Mouse (Mus musculus): Measurements from ENCODE around the gene Gm49358. TPM values are rescaled to one million over a fixed set of nuclear protein-coding genes. Genes with fewer than 3 reads are reported as not detected.

Gm49358 gene
- total and polyA plus RNA-seq, 2 experiments from 2014 or later: 4.2 TPM; not detected in 1

DNA sequence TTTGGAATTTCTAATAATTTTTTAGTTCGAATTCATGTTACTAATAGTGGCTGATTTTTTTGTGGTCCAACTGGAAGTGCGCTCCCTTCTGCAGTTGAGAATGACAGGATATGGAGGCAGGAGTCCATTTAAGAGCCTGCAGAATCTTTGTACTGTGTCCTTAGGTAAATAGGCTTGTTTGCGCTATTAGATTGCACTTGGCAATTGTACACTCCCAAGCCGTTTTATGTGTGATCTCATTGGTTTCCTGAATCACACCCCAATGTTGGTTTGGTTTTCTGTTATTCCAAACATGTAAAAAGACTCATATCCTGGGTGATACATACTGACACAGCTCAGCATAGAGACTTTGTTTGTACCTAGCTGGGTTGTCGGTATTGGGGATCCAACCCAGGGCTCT lies 19.8 kb downstream of the Gm49358 start:
- ATAC-seq (no peak), DNase-seq (ENCODE audit: low spot score) (no peak)
- Histone ChIP-seq H3K4me1 (ENCODE audit: insufficient read depth, low read length) (peaks cover 7% of the 10 kb centered on the region; the same call in 1 of the 2 replicates), H3K4me2 (ENCODE audit: low read depth, low read length) (no peak overlapping the region), H3K27ac (no peak overlapping the region), H3K9ac (replicated peaks; ENCODE audit: low read length) (no peak overlapping the region), H3K27me3 (ENCODE audit: insufficient read depth, low read length) (no peaks in the 10 kb centered on the region), H3K4me3 (ENCODE audit: low read length) (no peak overlapping the region), H3K9me3 (ENCODE audit: low read length) (no peaks in the 10 kb centered on the region), H3K36me3 (ENCODE audit: insufficient read depth, low read length) (no peaks in the 10 kb centered on the region)
- no peak for TF ChIP-seq CTCF (IDR thresholded peaks at IDR 0.05; ENCODE audit: low read depth)
- 85% methylated on average over 5 of the region's 5 CpGs for WGBS

- Histone ChIP-seq H3K4me1 (ENCODE audit: insufficient read depth, low read length) (peaks cover 7% of the 10 kb centered on the region; the same call in 1 of the 2 replicates), H3K4me2 (ENCODE audit: low read depth, low read length) (no peak overlapping the region), H3K9ac (replicated peaks; ENCODE audit: low read length) (no peak overlapping the region), H3K4me3 (ENCODE audit: low read length) (no peak overlapping the region), H3K27me3 (ENCODE audit: insufficient read depth, low read length) (no peaks in the 10 kb centered on the region), H3K27ac (no peak overlapping the region), H3K9me3 (ENCODE audit: low read length) (no peaks in the 10 kb centered on the region), H3K36me3 (ENCODE audit: insufficient read depth, low read length) (no peaks in the 10 kb centered on the region)
- ATAC-seq (no peak), DNase-seq (ENCODE audit: low spot score) (no peak)
- WGBS: 91% methylated on average over 5 of the region's 5 CpGs
- no peak for TF ChIP-seq CTCF (IDR thresholded peaks at IDR 0.05; ENCODE audit: low read depth)
These were observed 20.4 kb downstream of the Gm49358 start for GRCm38 (mm10) chr10:86784126-86784675.

DNA sequence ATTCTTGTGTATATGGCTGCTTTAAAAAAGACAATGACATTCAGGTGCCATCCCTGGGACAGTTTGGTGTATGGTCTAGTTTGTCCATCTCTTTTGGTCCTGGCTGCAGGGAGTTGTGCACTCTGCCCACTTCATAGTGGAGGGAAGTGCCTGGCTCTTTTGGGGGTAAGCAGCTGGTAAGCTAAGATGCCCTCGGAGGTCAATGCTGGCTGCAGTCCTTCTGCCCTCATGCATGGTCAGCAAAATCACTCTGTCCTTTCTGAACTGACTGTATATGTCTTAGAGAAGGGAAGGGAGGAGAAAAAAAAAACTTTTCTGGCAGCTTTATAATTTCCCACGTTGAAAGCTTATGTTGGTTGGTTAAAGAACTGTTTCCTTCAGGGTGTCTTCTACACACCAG lies 21.6 kb downstream of the Gm49358 start:
- TF ChIP-seq CTCF (IDR thresholded peaks at IDR 0.05; ENCODE audit: low read depth): no peak
- WGBS: 76% methylated on average over 2 of the region's 2 CpGs
- Histone ChIP-seq H3K9me3 (ENCODE audit: low read length) (no peaks in the 10 kb centered on the region), H3K4me2 (ENCODE audit: low read depth, low read length) (no peak overlapping the region), H3K4me1 (ENCODE audit: insufficient read depth, low read length) (0 out of 2 replicates have a peak, but pooled peaks cover 9% of the 10 kb centered on the region), H3K36me3 (ENCODE audit: insufficient read depth, low read length) (no peaks in the 10 kb centered on the region), H3K4me3 (ENCODE audit: low read length) (no peak overlapping the region), H3K27ac (no peak overlapping the region), H3K27me3 (ENCODE audit: insufficient read depth, low read length) (no peaks in the 10 kb centered on the region), H3K9ac (replicated peaks; ENCODE audit: low read length) (no peak overlapping the region)
- no peak for ATAC-seq
- no peak for DNase-seq (ENCODE audit: low spot score)

DNA sequence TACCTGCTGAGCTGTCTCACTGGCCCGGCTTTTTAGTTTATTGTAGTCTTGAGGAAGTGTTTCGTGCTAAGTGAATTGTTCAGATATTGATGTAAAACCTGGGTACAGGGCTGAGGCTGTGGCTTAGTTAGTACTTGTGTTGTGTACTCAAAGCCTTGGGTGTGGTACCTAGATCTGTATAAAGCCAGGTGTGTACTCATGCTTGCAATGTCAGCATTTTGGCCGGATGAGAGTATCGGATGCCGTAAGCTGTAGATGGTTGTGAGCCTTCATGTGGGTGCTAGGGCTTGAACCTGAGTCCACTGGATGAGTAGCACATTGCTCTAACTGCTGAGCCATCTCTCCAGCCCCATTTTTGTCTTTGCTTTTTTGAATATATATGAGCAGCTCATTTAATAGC lies 22.3 kb downstream of the Gm49358 start:
- H3K4me2 ChIP-seq (ENCODE audit: low read depth, low read length): no peak overlapping the region
- DNase-seq (ENCODE audit: low spot score): no peak
- WGBS: 95% methylated on average over 5 of the region's 5 CpGs
- H3K9me3 ChIP-seq (ENCODE audit: low read length): no peaks in the 10 kb centered on the region
- no peak for ATAC-seq
- no peak for TF ChIP-seq CTCF (IDR thresholded peaks at IDR 0.05; ENCODE audit: low read depth)
- H3K4me1 ChIP-seq (ENCODE audit: insufficient read depth, low read length): 0 out of 2 replicates have a peak, but pooled peaks cover 9% of the 10 kb centered on the region
- no peak overlapping the region for H3K27ac ChIP-seq
- no peaks in the 10 kb centered on the region for H3K36me3 ChIP-seq (ENCODE audit: insufficient read depth, low read length)
- no peak overlapping the region for H3K9ac ChIP-seq (replicated peaks; ENCODE audit: low read length)
- H3K27me3 ChIP-seq (ENCODE audit: insufficient read depth, low read length): no peaks in the 10 kb centered on the region
- no peak overlapping the region for H3K4me3 ChIP-seq (ENCODE audit: low read length)

GRCm38 (mm10) chr10:86788193-86788592 lies 24.4 kb downstream of the Gm49358 start:
- 24% methylated on average over 5 of the region's 5 CpGs for WGBS
- Histone ChIP-seq H3K27me3 (ENCODE audit: insufficient read depth, low read length) (no peaks in the 10 kb centered on the region), H3K9ac (replicated peaks; ENCODE audit: low read length) (no peak overlapping the region), H3K27ac (no peak overlapping the region), H3K9me3 (ENCODE audit: low read length) (no peaks in the 10 kb centered on the region), H3K4me3 (ENCODE audit: low read length) (no peak overlapping the region), H3K36me3 (ENCODE audit: insufficient read depth, low read length) (no peaks in the 10 kb centered on the region), H3K4me1 (ENCODE audit: insufficient read depth, low read length) (0 out of 2 replicates have a peak, but pooled peaks cover 2% of the 10 kb centered on the region), H3K4me2 (ENCODE audit: low read depth, low read length) (no peak overlapping the region)
- no peak for DNase-seq (ENCODE audit: low spot score)
- TF ChIP-seq CTCF (IDR thresholded peaks at IDR 0.05; ENCODE audit: low read depth): no peak
- no peak for ATAC-seq

DNA sequence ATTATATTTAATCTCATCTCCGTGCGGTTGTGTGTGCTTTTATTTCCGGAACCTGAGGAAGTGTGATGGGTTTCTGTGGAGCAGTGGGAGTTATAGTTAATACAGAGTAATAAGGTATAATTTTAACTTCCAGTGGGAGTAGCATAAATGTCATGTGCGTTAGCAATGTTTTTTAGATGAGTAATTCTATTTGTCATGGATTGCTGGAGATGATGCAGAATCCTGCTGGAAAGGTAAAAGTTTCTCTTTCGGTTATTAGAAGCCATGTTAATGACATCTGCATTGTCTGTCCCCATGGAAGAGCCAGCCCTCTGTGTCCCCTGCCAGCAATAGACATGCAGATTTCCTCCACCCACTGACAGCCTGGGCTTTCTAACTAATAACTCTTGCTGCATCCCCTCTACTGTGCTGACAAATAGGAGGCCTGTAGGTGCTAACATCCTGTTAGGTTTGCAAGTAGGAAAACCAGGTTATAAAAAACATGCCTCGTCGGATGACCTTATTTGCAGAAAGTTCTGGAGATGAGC lies 25.4 kb downstream of the Gm49358 start:
- ATAC-seq (no peak), DNase-seq (ENCODE audit: low spot score) (no peak)
- Histone ChIP-seq H3K9ac (replicated peaks; ENCODE audit: low read length) (no peak overlapping the region), H3K4me1 (ENCODE audit: insufficient read depth, low read length) (0 out of 2 replicates have a peak, but pooled peaks cover 2% of the 10 kb centered on the region), H3K36me3 (ENCODE audit: insufficient read depth, low read length) (no peaks in the 10 kb centered on the region), H3K27me3 (ENCODE audit: insufficient read depth, low read length) (no peaks in the 10 kb centered on the region), H3K4me3 (ENCODE audit: low read length) (no peak overlapping the region), H3K9me3 (ENCODE audit: low read length) (no peaks in the 10 kb centered on the region), H3K4me2 (ENCODE audit: low read depth, low read length) (no peak overlapping the region), H3K27ac (no peak overlapping the region)
- no peak for TF ChIP-seq CTCF (IDR thresholded peaks at IDR 0.05; ENCODE audit: low read depth)
- WGBS: 65% methylated on average over 7 of the region's 7 CpGs

DNA sequence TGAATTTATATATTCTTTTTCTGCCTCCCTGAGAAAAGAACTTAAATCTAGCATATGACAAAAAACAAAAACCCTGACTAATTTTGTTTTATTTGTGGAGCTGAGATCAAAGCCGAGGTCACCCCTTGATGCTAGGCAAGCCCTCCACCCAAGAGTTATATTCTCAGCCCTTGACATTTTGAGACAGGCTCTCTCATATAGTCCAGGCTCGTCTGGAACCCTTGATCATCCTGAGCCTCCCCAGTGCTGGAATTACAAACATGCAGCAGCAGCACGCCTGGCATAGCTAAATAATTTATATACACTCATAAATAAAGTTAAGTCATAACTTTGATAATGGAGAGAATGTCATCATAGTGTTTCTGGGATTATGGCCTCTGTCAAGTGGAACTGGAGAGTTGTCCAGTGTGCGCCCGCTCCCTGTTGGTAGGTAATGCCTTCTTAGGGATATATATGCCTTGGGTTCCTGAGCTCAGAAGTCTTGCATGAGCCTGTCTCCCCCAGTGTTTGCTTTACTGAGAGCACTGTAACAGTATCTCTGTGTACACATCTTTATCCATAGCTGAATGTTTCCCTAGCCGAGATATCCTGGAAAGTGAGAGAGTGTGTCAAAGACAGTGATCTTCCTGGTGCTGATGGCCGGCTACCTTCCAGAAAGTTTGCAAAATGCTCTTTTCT lies 27.9 kb downstream of the Gm49358 start:
- no peaks in the 10 kb centered on the region for H3K9me3 ChIP-seq (ENCODE audit: low read length)
- TF ChIP-seq CTCF (IDR thresholded peaks at IDR 0.05; ENCODE audit: low read depth): no peak
- 0 out of 2 replicates have a peak, but pooled peaks cover 2% of the 10 kb centered on the region for H3K4me1 ChIP-seq (ENCODE audit: insufficient read depth, low read length)
- no peak overlapping the region for H3K9ac ChIP-seq (replicated peaks; ENCODE audit: low read length)
- H3K4me3 ChIP-seq (ENCODE audit: low read length): no peak overlapping the region
- no peak for ATAC-seq
- WGBS: 80% methylated on average over 7 of the region's 7 CpGs
- no peak overlapping the region for H3K4me2 ChIP-seq (ENCODE audit: low read depth, low read length)
- H3K36me3 ChIP-seq (ENCODE audit: insufficient read depth, low read length): no peaks in the 10 kb centered on the region
- H3K27ac ChIP-seq: no peak overlapping the region
- no peak for DNase-seq (ENCODE audit: low spot score)
- H3K27me3 ChIP-seq (ENCODE audit: insufficient read depth, low read length): no peaks in the 10 kb centered on the region

Data from hindbrain, postnatal 0 days (tissue).